Mouse (Mus musculus): ENCODE data around the gene Hoxd11. TPM values are rescaled to one million over a fixed set of nuclear protein-coding genes. Genes with fewer than 3 reads are reported as not detected.

The Hoxd11 gene
- polyA plus RNA-seq, 1 experiment from 2014 or later: 59.6 TPM

DNA sequence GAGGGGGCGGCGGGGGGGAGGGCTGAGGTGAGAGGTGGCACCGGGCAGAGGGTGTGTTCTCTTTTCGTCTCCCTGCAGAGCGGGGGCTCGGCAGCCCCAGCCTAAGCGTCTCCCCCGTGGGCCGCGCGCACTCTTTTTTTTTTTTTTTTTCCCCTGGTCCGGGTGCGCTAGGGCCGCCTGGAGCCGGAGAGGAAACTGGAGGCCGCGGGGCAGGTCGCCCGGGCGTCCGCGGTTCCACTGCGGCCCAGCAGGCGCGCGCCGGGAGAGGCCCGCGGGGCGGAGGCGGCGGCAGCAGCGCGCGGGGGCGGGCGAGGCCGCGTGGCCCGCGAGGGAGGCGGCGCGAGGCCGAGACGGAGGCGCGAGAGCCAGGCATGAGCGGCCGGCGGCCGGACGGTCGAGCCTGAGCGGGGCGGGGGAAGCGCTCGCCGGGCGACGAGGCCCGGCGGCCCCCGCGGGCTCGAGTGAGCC, 25.7 kb downstream of the Hoxd11 start:
- DNase-seq (ENCODE audit: low spot score) (no peak), ATAC-seq (ENCODE audit: insufficient number of reproducible peaks, low FRiP score, low TSS enrichment, low read depth) (0 out of 2 replicates have a peak, but pooled peaks have one; percentile 7)
- peak overlapping the region; percentile 55 for H3K4me3 ChIP-seq (ENCODE audit: low read depth, low read length)
- H3K4me2 ChIP-seq (ENCODE audit: low read depth, severe bottlenecking): peak overlapping the region; percentile 92
- H3K27me3 ChIP-seq (ENCODE audit: control insufficient read depth, insufficient read depth, low read length): no peaks in the 10 kb centered on the region
- H3K27ac ChIP-seq (replicated peaks; ENCODE audit: low read depth, low read length): peak overlapping the region; percentile 99
- no peaks in the 10 kb centered on the region for H3K9me3 ChIP-seq (ENCODE audit: control insufficient read depth, low read length)
- H3K9ac ChIP-seq (ENCODE audit: low read length): peak overlapping the region; percentile 96
- peaks cover 30% of the 10 kb centered on the region for H3K4me1 ChIP-seq (ENCODE audit: control insufficient read depth, insufficient read depth, low read length)
- WGBS: 1% methylated on average over 45 of the region's 66 CpGs
- no peaks in the 10 kb centered on the region for H3K36me3 ChIP-seq (ENCODE audit: control insufficient read depth, insufficient read depth, low read length)

DNA sequence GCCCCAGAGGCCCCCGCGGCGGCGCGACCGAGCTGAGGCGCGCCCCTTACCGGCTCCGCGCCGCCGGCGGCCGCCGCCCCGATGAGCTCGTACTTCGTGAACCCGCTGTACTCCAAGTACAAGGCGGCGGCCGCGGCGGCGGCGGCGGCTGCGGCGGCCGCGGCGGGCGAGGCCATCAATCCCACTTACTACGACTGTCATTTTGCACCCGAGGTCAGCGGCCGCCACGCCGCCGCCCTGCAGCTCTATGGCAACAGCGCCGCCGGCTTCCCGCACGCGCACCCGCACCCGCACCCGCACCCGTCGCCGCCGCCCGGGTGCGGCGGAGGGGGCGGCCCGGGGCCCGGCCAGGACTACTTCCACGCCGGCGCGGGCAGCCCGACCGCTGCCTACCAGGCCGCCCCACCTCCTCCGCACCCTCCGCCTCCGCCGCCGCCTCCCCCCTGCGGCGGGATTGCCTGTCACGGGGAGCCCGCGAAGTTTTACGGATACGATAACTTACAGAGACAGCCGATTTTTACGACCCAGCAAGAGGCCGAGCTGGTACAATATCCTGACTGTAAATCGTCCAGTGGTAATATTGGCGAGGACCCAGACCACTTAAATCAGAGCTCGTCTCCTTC, 26.2 kb downstream of the Hoxd11 start:
- Histone ChIP-seq H3K4me2 (ENCODE audit: low read depth, severe bottlenecking) (peak overlapping the region; percentile 92), H3K9ac (ENCODE audit: low read length) (peak overlapping the region; percentile 96), H3K9me3 (ENCODE audit: control insufficient read depth, low read length) (no peaks in the 10 kb centered on the region), H3K27me3 (ENCODE audit: control insufficient read depth, insufficient read depth, low read length) (no peaks in the 10 kb centered on the region), H3K4me1 (ENCODE audit: control insufficient read depth, insufficient read depth, low read length) (peaks cover 28% of the 10 kb centered on the region), H3K27ac (replicated peaks; ENCODE audit: low read depth, low read length) (peak overlapping the region; percentile 99), H3K4me3 (ENCODE audit: low read depth, low read length) (peak overlapping the region; percentile 55), H3K36me3 (ENCODE audit: control insufficient read depth, insufficient read depth, low read length) (no peaks in the 10 kb centered on the region)
- ATAC-seq (ENCODE audit: insufficient number of reproducible peaks, low FRiP score, low TSS enrichment, low read depth) (0 out of 2 replicates have a peak, but pooled peaks have one; percentile 5), DNase-seq (ENCODE audit: low spot score) (peak; percentile 83)
- WGBS: under 1% methylated on average over 74 of the region's 85 CpGs

GRCm38 (mm10) chr2:74706393-74706960, 27.1 kb downstream of the Hoxd11 start:
- Histone ChIP-seq H3K36me3 (ENCODE audit: control insufficient read depth, insufficient read depth, low read length) (no peaks in the 10 kb centered on the region), H3K4me3 (ENCODE audit: low read depth, low read length) (peak overlapping the region; percentile 55), H3K9ac (ENCODE audit: low read length) (peak overlapping the region; percentile 96), H3K4me2 (ENCODE audit: low read depth, severe bottlenecking) (peak overlapping the region; percentile 92), H3K4me1 (ENCODE audit: control insufficient read depth, insufficient read depth, low read length) (peaks cover 22% of the 10 kb centered on the region), H3K27ac (replicated peaks; ENCODE audit: low read depth, low read length) (peak overlapping the region; percentile 18; the same call in 1 of the 2 replicates), H3K9me3 (ENCODE audit: control insufficient read depth, low read length) (no peaks in the 10 kb centered on the region), H3K27me3 (ENCODE audit: control insufficient read depth, insufficient read depth, low read length) (no peaks in the 10 kb centered on the region)
- no peak for ATAC-seq (ENCODE audit: insufficient number of reproducible peaks, low FRiP score, low TSS enrichment, low read depth)
- WGBS: 1% methylated on average over 13 of the region's 13 CpGs
- DNase-seq (ENCODE audit: low spot score): peak; percentile 50

DNA sequence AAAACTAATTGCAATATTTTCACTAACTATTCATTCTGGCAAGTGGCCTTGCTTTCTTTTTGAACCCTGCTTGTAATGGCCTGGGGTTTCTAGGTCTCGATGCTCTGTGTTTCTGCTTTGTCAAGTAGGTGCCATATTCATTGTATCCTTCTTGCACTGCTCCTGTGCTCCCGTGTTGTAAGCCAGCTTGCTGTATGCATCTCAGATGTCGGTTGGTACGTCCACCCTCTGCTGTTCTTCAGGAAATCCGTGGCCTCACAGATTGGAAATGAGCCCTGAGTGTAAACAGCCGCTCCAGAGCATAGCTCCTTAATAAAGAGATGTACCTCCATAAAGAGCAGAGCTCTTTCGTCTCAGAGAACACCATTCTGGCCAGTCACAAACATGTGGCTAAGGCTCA, 28.2 kb downstream of the Hoxd11 start:
- no peak overlapping the region; the same call in 1 of the 2 replicates for H3K9ac ChIP-seq (ENCODE audit: low read length)
- no peak overlapping the region for H3K27ac ChIP-seq (replicated peaks; ENCODE audit: low read depth, low read length)
- H3K4me3 ChIP-seq (ENCODE audit: low read depth, low read length): peak overlapping the region; percentile 10
- H3K9me3 ChIP-seq (ENCODE audit: control insufficient read depth, low read length): no peaks in the 10 kb centered on the region
- H3K27me3 ChIP-seq (ENCODE audit: control insufficient read depth, insufficient read depth, low read length): no peaks in the 10 kb centered on the region
- H3K4me1 ChIP-seq (ENCODE audit: control insufficient read depth, insufficient read depth, low read length): peaks cover 22% of the 10 kb centered on the region
- H3K36me3 ChIP-seq (ENCODE audit: control insufficient read depth, insufficient read depth, low read length): no peaks in the 10 kb centered on the region
- DNase-seq (ENCODE audit: low spot score) (peak; percentile 47), ATAC-seq (ENCODE audit: insufficient number of reproducible peaks, low FRiP score, low TSS enrichment, low read depth) (no peak)
- 5% methylated on average over 7 of the region's 7 CpGs for WGBS
- H3K4me2 ChIP-seq (ENCODE audit: low read depth, severe bottlenecking): peak overlapping the region; percentile 92; the same call in 1 of the 2 replicates

DNA sequence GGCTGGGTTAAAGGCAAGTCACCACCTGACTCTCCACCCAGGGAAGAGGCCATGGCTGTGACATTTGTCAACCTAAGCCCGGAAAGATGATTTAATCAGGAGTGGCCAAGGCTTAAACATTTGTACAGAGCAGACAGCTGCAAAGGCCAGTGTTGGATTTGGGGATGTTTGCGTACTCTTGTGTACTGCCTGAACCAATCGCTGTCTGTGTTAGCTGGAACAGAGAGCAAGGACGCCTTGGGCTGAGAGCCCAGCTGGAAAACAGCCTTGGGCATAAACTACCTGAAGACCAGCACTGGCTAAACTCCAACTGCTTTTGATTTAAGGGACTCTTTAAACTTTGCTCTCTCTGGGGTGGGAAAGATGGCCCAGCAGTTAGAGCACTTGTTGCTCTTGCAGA, 29.3 kb downstream of the Hoxd11 start:
- Histone ChIP-seq H3K27ac (replicated peaks; ENCODE audit: low read depth, low read length) (no peak overlapping the region), H3K27me3 (ENCODE audit: control insufficient read depth, insufficient read depth, low read length) (no peaks in the 10 kb centered on the region), H3K4me3 (ENCODE audit: low read depth, low read length) (no peak overlapping the region), H3K4me2 (ENCODE audit: low read depth, severe bottlenecking) (peak overlapping the region; percentile 92), H3K9me3 (ENCODE audit: control insufficient read depth, low read length) (no peaks in the 10 kb centered on the region), H3K4me1 (ENCODE audit: control insufficient read depth, insufficient read depth, low read length) (peaks cover 20% of the 10 kb centered on the region), H3K9ac (ENCODE audit: low read length) (peak overlapping the region; percentile 17; the same call in 1 of the 2 replicates), H3K36me3 (ENCODE audit: control insufficient read depth, insufficient read depth, low read length) (no peaks in the 10 kb centered on the region)
- no peak for ATAC-seq (ENCODE audit: insufficient number of reproducible peaks, low FRiP score, low TSS enrichment, low read depth)
- peak; percentile 44 for DNase-seq (ENCODE audit: low spot score)
- WGBS: 8% methylated on average over 4 of the region's 4 CpGs

GRCm38 (mm10) chr2:74709465-74710419, 30.4 kb downstream of the Hoxd11 start:
- H3K27me3 ChIP-seq (ENCODE audit: control insufficient read depth, insufficient read depth, low read length): no peaks in the 10 kb centered on the region
- no peak overlapping the region for H3K9ac ChIP-seq (ENCODE audit: low read length)
- ATAC-seq (ENCODE audit: insufficient number of reproducible peaks, low FRiP score, low TSS enrichment, low read depth): no peak
- H3K36me3 ChIP-seq (ENCODE audit: control insufficient read depth, insufficient read depth, low read length): no peaks in the 10 kb centered on the region
- no peak overlapping the region for H3K27ac ChIP-seq (replicated peaks; ENCODE audit: low read depth, low read length)
- H3K4me1 ChIP-seq (ENCODE audit: control insufficient read depth, insufficient read depth, low read length): peaks cover 20% of the 10 kb centered on the region
- DNase-seq (ENCODE audit: low spot score): peak; percentile 38
- no peak overlapping the region for H3K4me3 ChIP-seq (ENCODE audit: low read depth, low read length)
- 9% methylated on average over 5 of the region's 5 CpGs for WGBS
- no peaks in the 10 kb centered on the region for H3K9me3 ChIP-seq (ENCODE audit: control insufficient read depth, low read length)
- H3K4me2 ChIP-seq (ENCODE audit: low read depth, severe bottlenecking): no peak overlapping the region

- no peak for ATAC-seq (ENCODE audit: insufficient number of reproducible peaks, low FRiP score, low TSS enrichment, low read depth)
- peak overlapping the region; percentile 88; the same call in 1 of the 2 replicates for H3K27ac ChIP-seq (replicated peaks; ENCODE audit: low read depth, low read length)
- peaks cover 30% of the 10 kb centered on the region for H3K4me1 ChIP-seq (ENCODE audit: control insufficient read depth, insufficient read depth, low read length)
Observed at GRCm38 (mm10) chr2:74710929-74711543, 31.7 kb downstream of the Hoxd11 start.

More at GRCm38 (mm10) chr2:74710929-74711543, 31.7 kb downstream of the Hoxd11 start:
- no peaks in the 10 kb centered on the region for H3K27me3 ChIP-seq (ENCODE audit: control insufficient read depth, insufficient read depth, low read length)
- H3K4me2 ChIP-seq (ENCODE audit: low read depth, severe bottlenecking): peak overlapping the region; percentile 86
- H3K36me3 ChIP-seq (ENCODE audit: control insufficient read depth, insufficient read depth, low read length): no peaks in the 10 kb centered on the region
- DNase-seq (ENCODE audit: low spot score): peak; percentile 42
- H3K4me3 ChIP-seq (ENCODE audit: low read depth, low read length): peak overlapping the region; percentile 74
- H3K9ac ChIP-seq (ENCODE audit: low read length): peak overlapping the region; percentile 91; the same call in 1 of the 2 replicates
- H3K9me3 ChIP-seq (ENCODE audit: control insufficient read depth, low read length): no peaks in the 10 kb centered on the region
- 1% methylated on average over 16 of the region's 16 CpGs for WGBS

Data from limb, embryonic 11.5 days (tissue).